Mouse (Mus musculus) lung, postnatal 0 days (tissue): ENCODE data around the gene Mprip.

Experiments
- CTCF ChIP-seq: IDR thresholded peaks from 2 replicates; pipeline ENCODE4 v1.5.1; 2016; ENCODE audit warnings: antibody characterized with exemption, mild to moderate bottlenecking
- EP300 ChIP-seq: IDR thresholded peaks from 2 replicates; pipeline ENCODE4 v1.6.1; 2016; ENCODE audit warnings: antibody characterized with exemption, mild to moderate bottlenecking, control low read depth

DNA sequence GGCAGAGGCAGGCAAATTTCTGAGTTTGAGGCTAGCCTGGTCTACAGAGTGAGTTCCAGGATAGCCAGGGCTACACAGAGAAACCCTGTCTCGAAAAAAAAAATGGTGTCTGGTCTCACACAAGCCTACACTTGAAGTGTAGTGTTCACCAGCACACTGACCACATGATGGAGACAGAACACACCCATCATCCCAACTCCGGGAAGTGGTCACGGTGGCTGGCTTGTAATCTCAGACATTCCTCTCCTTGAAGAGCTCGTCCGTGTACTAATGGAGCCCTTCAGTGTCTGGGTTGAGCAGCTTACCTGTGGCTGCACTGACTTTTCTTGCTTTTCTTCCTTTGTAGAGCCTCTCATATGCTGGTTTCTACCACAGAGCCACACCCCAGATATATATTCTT is 19.9 kb upstream of the Mprip start:
- TF ChIP-seq CTCF (peak; percentile 46), EP300 (peak; percentile 66)
